Mouse (Mus musculus): Measurements from ENCODE around the gene Rsu1. TPM values are rescaled to one million over a fixed set of nuclear protein-coding genes. Genes with fewer than 3 reads are reported as not detected.
A peak's percentile ranks its signal among the peaks of the same experiment; 100 is the strongest.
"Not testable (repeated sequence)": the region's sequence is repeated elsewhere in the genome, so short reads cannot be mapped to it uniquely, and the experiment has no call there.

Gene Rsu1
- polyA plus RNA-seq, 1 experiment from 2014 or later = 78.0 TPM

DNA sequence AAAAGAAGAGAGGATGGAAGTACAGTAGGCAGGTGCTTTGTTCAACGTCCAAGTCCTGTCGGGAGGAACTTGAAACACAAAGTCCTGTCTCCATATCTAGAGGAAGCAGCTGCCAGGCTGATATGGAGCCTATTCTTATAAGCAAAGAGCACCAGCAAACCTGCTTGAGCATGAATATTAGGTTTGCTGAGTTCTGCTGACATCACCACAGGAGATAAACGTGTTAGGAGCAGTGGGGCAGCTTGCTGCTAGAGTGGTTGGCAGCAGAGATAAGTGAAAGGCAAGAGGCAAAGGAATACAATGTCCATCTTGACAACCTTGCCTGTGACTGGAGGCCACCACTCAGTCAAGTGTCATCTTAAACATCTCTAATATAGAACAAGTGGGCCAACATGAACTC lies 89.3 kb downstream of the Rsu1 start:
- ATAC-seq (ENCODE audit: low FRiP score, low read depth); H3K9ac ChIP-seq; H3K36me3 ChIP-seq; H3K9me3 ChIP-seq; H3K4me2 ChIP-seq; H3K4me3 ChIP-seq; H3K27ac ChIP-seq (replicated peaks); H3K27me3 ChIP-seq: not testable (repeated sequence)
- 83% methylated on average over 1 of the region's 3 CpGs for WGBS
- H3K4me1 ChIP-seq (replicated peaks) = peaks cover 14% of the 10 kb centered on the region

DNA sequence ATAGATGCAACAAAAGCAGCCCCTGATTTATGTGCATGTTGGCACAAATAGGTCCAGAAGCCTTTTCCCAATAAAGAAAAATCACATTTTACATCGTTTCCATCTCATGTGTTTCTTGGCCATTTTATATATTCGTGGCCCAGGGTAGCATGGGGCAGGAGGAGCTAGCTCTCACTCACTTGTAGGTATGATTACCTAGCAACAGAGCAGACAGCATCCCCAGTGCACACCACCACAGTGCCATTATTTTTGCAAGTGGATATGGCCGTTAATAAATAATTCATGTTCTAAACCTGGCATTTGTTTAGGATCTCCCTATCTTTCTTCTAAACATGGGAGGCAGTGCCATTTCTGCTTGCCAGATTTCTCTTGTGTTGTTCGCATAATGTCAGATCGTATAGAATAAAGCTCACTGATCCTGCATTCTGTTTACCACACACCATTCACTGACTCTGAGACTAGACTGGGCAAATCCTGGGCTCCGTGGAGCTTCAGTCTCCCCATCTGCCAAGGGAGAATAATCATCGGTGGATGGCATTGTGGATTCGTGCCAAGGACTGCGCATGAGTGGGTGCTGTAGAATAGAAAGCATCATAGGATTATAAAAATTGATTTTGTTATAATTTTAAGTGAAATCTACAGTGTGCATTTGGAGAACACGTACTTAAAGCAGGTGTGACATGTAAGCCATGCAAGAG lies 93.4 kb downstream of the Rsu1 start:
- no peaks in the 10 kb centered on the region for H3K9me3 ChIP-seq
- H3K4me2 ChIP-seq = no peak overlapping the region
- no peaks in the 10 kb centered on the region for H3K36me3 ChIP-seq
- ATAC-seq (ENCODE audit: low FRiP score, low read depth) = 0 out of 2 replicates have a peak, but pooled peaks have one; percentile 25
- no peak overlapping the region for H3K4me3 ChIP-seq
- H3K27me3 ChIP-seq = no peaks in the 10 kb centered on the region
- H3K9ac ChIP-seq = no peak overlapping the region
- WGBS = 46% methylated on average over 10 of the region's 10 CpGs
- peak overlapping the region; percentile 21; the same call in 1 of the 2 replicates for H3K27ac ChIP-seq (replicated peaks)
- peaks cover 37% of the 10 kb centered on the region for H3K4me1 ChIP-seq (replicated peaks)

DNA sequence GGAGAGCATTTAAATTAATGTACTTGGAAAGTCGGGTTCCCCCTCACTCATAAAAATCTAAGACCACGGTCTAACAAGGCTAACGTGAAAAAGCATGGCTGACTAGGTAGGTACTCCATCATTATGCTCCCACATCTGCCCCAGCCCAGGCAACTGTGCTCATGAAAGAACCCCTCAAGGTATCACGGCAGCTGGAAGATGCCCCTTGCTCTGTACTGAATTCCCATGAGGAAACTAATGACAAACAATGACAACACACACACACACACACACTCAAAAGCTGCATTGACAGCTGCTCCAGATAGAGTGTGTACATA lies 95.0 kb downstream of the Rsu1 start:
- WGBS = 30% methylated on average over 4 of the region's 4 CpGs
- H3K9ac ChIP-seq = no peak overlapping the region
- H3K4me1 ChIP-seq (replicated peaks) = peaks cover 37% of the 10 kb centered on the region
- peak overlapping the region; percentile 12 for H3K4me3 ChIP-seq
- no peaks in the 10 kb centered on the region for H3K9me3 ChIP-seq
- peak; percentile 32; the same call in 1 of the 2 replicates for ATAC-seq (ENCODE audit: low FRiP score, low read depth)
- 0 out of 2 replicates have a peak overlapping the region, but pooled peaks have one; percentile 61 for H3K27ac ChIP-seq (replicated peaks)
- H3K27me3 ChIP-seq = no peaks in the 10 kb centered on the region
- H3K4me2 ChIP-seq = peak overlapping the region; percentile 49
- H3K36me3 ChIP-seq = no peaks in the 10 kb centered on the region

DNA sequence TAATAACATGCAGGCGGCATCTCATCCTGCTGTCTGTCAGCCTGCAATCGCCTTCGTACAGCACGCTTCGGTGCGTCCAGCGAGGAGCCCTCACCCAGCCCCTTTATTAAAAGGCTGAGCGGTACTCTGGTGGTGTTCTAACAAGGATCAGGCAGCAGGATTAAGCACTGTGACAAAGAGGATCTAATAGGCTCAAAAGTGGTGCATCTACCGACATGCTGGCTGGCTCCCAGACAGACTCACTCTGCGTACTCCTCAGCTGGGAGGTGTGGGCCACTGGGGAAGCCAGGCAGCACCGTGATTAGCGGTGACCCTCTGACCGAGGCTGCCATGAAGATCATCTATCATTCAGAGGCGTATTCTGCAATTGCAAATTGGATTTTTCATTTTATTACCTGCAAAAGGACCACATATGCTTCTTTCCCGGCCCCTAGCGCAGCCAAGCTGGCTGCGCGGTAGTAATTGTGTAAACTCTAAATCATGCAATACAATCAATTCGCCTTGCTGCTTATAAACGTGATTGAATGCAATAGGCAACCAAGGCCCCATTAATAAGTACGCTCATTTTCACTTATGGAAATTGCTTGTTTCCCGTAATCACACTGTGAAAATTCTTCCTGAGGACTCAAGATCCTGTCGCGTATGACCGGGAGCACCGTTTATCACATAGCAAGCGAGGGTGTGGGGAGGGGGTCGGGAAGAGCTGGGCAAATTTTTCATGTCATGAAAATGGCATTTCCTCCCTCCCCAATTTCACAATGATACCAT lies 95.5 kb downstream of the Rsu1 start:
- no peaks in the 10 kb centered on the region for H3K27me3 ChIP-seq
- H3K4me3 ChIP-seq = peak overlapping the region; percentile 12
- H3K4me1 ChIP-seq (replicated peaks) = peaks cover 37% of the 10 kb centered on the region
- peak overlapping the region; percentile 49 for H3K4me2 ChIP-seq
- H3K9me3 ChIP-seq = no peaks in the 10 kb centered on the region
- H3K27ac ChIP-seq (replicated peaks) = peak overlapping the region; percentile 61
- peak overlapping the region; percentile 15; the same call in 1 of the 2 replicates for H3K9ac ChIP-seq
- peak; percentile 88 for ATAC-seq (ENCODE audit: low FRiP score, low read depth)
- WGBS = 26% methylated on average over 28 of the region's 28 CpGs
- no peaks in the 10 kb centered on the region for H3K36me3 ChIP-seq

DNA sequence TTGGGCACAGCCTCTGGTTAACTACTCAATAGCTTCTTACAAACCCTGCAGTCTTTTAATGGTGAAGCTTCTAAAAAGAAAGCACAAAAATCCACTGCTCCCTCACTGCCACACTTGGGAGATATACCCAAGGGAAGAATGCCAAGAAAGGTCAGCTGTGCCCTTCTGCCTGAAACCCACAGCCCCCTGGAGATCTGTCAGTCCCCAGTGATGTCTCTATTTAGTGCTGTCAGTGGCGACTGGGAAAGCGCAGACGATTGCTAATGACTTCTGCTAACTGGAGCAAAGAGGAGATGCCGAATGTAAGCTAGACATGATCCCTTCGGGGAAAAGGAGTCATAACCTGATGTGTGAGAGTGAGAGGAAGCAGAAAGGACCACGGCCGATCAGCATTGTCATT lies 96.8 kb downstream of the Rsu1 start:
- ATAC-seq (ENCODE audit: low FRiP score, low read depth) = no peak
- WGBS = 18% methylated on average over 7 of the region's 7 CpGs

DNA sequence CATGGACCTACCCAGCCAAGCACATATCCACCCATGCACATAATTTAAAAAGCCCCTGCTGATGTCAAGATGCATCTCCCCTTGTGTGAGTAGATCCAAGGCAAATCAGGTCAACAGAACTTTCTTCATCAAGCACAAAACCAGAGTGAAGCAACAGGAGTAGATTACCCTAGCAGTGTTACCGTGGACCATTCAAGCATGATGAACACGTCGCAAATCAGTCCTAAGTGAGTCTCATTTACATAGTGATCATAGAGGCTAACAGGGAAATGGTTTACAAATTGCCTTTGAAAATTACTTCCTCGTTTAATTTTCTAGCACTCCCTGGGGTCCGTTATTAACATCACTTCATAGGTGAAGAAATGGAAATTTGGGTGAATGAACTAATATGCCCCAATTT lies 100.6 kb downstream of the Rsu1 start:
- no peaks in the 10 kb centered on the region for H3K9me3 ChIP-seq
- no peak overlapping the region for H3K4me2 ChIP-seq
- H3K27ac ChIP-seq (replicated peaks) = no peak overlapping the region
- no peak for ATAC-seq (ENCODE audit: low FRiP score, low read depth)
- no peaks in the 10 kb centered on the region for H3K27me3 ChIP-seq
- no peak overlapping the region for H3K9ac ChIP-seq
- 69% methylated on average over 5 of the region's 5 CpGs for WGBS
- H3K4me3 ChIP-seq = no peak overlapping the region
- H3K4me1 ChIP-seq (replicated peaks) = peaks cover 13% of the 10 kb centered on the region
- no peaks in the 10 kb centered on the region for H3K36me3 ChIP-seq

More for the DNA sequence above, 96.8 kb downstream of the Rsu1 start:
- 0 out of 2 replicates have a peak overlapping the region, but pooled peaks have one; percentile 61 for H3K27ac ChIP-seq (replicated peaks)
- H3K9me3 ChIP-seq = no peaks in the 10 kb centered on the region
- 0 out of 2 replicates have a peak overlapping the region, but pooled peaks have one; percentile 8 for H3K9ac ChIP-seq
- H3K4me1 ChIP-seq (replicated peaks) = peaks cover 37% of the 10 kb centered on the region
- no peaks in the 10 kb centered on the region for H3K36me3 ChIP-seq
- H3K4me2 ChIP-seq = peak overlapping the region; percentile 49
- no peak overlapping the region for H3K4me3 ChIP-seq
- no peaks in the 10 kb centered on the region for H3K27me3 ChIP-seq

DNA sequence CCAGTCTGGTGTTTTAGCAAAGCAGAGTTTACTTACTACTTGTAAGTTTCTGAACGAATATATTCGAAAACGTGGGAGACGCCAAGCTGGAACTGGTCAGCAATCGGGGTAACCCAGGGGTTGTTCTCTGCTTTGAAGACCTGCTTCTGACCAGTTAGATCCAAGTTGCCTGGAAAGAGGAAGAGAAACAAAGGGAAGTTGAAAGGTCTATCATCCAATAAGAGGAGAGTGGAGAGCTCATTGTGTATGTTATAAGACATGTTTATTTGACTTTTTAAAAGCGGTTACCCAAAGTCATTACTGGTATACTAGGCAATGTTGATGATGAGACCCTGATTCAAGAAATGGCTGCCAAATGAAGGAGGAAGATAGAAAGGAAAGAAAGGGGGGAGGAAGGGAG lies 101.3 kb downstream of the Rsu1 start:
- no peaks in the 10 kb centered on the region for H3K9me3 ChIP-seq
- H3K27me3 ChIP-seq = no peaks in the 10 kb centered on the region
- no peak for ATAC-seq (ENCODE audit: low FRiP score, low read depth)
- H3K9ac ChIP-seq = no peak overlapping the region
- H3K36me3 ChIP-seq = no peaks in the 10 kb centered on the region
- H3K4me1 ChIP-seq (replicated peaks) = peaks cover 7% of the 10 kb centered on the region
- WGBS = 97% methylated on average over 6 of the region's 6 CpGs
- no peak overlapping the region for H3K27ac ChIP-seq (replicated peaks)
- no peak overlapping the region for H3K4me3 ChIP-seq
- no peak overlapping the region for H3K4me2 ChIP-seq

DNA sequence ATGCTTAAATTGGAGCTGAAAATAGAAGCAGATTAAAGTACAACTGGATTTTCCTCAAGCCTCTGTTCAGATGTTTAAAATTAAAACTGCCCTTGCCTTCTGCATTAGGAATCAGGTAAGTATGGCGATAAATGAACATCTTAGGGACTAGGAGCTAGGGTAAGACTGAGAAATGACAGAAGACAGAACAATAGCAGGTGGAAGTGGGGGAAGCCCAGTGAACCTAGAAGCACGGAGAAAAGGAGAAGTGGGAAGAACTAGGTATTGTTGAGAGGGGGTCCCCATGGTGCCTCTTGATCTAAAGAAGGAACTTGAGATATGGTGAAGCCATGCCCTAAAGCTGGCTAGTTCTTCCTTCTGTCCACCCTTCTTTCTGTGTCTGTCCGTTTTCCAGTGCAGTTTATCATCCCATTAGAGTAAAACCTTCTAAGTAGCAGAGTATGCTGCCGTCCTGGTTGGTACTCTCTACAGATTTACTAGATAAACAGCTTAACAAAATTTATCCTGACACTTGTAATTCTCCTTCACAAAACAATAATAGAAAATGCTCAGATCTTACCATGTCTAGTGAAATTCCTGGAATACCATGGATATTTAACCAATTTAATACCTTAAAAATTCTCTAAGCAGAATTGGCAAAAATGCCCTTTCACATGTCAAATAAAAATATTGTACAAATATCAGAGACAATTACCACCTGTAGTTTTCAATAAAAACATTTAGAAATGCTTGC lies 101.9 kb downstream of the Rsu1 start:
- Histone ChIP-seq H3K4me3 (no peak overlapping the region), H3K9ac (no peak overlapping the region), H3K36me3 (no peaks in the 10 kb centered on the region), H3K4me2 (no peak overlapping the region), H3K9me3 (no peaks in the 10 kb centered on the region), H3K27ac (replicated peaks) (no peak overlapping the region), H3K4me1 (replicated peaks) (peaks cover under 1% of the 10 kb centered on the region), H3K27me3 (no peaks in the 10 kb centered on the region)
- ATAC-seq (ENCODE audit: low FRiP score, low read depth) = no peak
- WGBS = 87% methylated on average over 4 of the region's 4 CpGs

DNA sequence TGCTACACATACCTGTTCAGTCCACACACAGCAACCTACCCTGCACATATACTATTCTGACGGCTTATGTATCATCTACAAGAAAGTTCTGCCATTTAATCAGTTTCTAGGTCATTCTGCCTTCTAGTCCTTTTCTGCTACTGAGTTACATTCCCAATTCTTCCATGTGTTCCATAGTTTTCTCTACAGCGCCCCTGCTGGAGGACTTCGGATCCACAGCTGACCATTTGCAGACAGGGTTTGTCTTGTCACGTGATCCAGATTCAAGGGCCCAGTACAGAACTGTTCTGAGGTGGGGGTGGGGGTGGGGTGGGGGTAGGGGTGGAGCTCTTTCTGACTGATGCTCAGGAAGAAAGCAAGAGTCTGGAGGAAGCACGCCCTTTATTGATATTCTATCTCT lies 102.5 kb downstream of the Rsu1 start:
- no peaks in the 10 kb centered on the region for H3K36me3 ChIP-seq
- no peak overlapping the region for H3K4me2 ChIP-seq
- no peak for ATAC-seq (ENCODE audit: low FRiP score, low read depth)
- H3K9me3 ChIP-seq = no peaks in the 10 kb centered on the region
- no peaks in the 10 kb centered on the region for H3K27me3 ChIP-seq
- 46% methylated on average over 5 of the region's 5 CpGs for WGBS
- no peak overlapping the region for H3K27ac ChIP-seq (replicated peaks)
- no peak overlapping the region for H3K9ac ChIP-seq
- no peak overlapping the region for H3K4me3 ChIP-seq
- H3K4me1 ChIP-seq (replicated peaks) = no peaks in the 10 kb centered on the region

DNA sequence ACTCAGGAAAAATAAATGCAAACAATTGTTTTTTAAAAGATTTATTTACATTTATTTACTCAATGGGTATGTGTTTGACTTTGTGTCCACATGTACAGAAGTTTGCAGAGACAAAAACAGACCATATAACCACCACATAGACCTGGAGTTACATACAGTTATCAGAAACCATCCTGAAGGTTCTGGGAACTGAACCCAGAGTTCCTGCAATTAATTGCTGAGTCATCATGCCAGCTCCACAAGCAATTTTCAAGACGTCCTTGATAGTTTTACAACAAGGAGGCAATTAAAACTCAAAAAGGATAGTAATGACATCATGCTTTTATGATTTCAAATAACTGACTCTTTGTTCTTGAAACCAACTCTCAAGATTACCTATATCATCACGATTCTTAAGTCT lies 109.5 kb downstream of the Rsu1 start:
- H3K9me3 ChIP-seq = no peaks in the 10 kb centered on the region
- H3K36me3 ChIP-seq = no peaks in the 10 kb centered on the region
- WGBS = 81% methylated on average over 2 of the region's 2 CpGs
- H3K9ac ChIP-seq = no peak overlapping the region
- H3K27ac ChIP-seq (replicated peaks) = no peak overlapping the region
- no peak overlapping the region for H3K4me3 ChIP-seq
- ATAC-seq (ENCODE audit: low FRiP score, low read depth) = no peak
- H3K27me3 ChIP-seq = no peaks in the 10 kb centered on the region
- no peak overlapping the region for H3K4me2 ChIP-seq
- H3K4me1 ChIP-seq (replicated peaks) = no peaks in the 10 kb centered on the region

DNA sequence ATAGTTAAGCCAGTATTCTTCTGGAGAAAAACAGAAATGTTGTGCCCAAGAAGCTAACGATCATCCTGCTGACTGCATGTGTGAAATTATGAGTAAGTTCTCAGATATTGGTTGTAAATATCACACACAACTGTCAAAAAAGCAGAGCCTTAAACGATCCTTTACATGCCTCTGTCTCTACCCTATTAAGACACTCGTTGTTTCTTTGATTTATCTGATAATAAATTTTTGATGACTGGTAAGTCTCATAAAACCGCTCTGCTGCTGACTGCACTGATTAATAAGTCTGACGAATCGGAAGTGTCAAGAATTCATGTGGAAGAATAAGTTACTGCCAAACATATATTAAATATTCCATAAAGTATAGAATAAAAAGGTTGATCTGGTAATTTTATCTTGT lies 126.0 kb downstream of the Rsu1 start:
- Histone ChIP-seq H3K4me3 (no peak overlapping the region), H3K4me2 (no peak overlapping the region), H3K9ac (no peak overlapping the region), H3K27me3 (no peaks in the 10 kb centered on the region), H3K27ac (replicated peaks) (no peak overlapping the region), H3K9me3 (no peaks in the 10 kb centered on the region), H3K36me3 (no peaks in the 10 kb centered on the region), H3K4me1 (replicated peaks) (no peaks in the 10 kb centered on the region)
- WGBS = 78% methylated on average over 6 of the region's 6 CpGs
- no peak for ATAC-seq (ENCODE audit: low FRiP score, low read depth)

DNA sequence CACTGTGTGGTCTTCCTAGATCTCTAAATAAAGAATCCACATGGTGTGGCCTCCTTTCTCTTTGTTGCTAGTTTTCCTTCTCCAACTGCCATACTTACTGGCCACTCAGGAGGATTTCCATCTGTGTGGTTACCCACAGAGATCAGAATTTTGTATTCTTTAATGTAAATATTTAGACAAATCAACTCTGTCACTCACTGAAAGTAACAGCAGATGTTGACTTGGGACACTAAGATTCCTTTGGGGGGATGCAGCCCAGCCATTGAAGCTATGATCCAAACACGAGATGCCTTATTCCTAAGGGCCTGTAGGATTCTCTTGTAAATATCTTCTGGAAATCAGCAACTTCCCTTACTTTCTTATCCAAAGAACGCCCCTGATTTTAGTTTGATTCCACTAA lies 136.3 kb downstream of the Rsu1 start:
- H3K9me3 ChIP-seq = no peaks in the 10 kb centered on the region
- 88% methylated on average over 2 of the region's 2 CpGs for WGBS
- no peak overlapping the region for H3K4me2 ChIP-seq
- H3K27ac ChIP-seq (replicated peaks) = no peak overlapping the region
- no peak for ATAC-seq (ENCODE audit: low FRiP score, low read depth)
- no peaks in the 10 kb centered on the region for H3K27me3 ChIP-seq
- no peaks in the 10 kb centered on the region for H3K36me3 ChIP-seq
- H3K9ac ChIP-seq = no peak overlapping the region
- peaks cover 3% of the 10 kb centered on the region for H3K4me1 ChIP-seq (replicated peaks)
- no peak overlapping the region for H3K4me3 ChIP-seq

Data from hindbrain, embryonic 15.5 days (tissue).